Mouse (Mus musculus) Patski (cell line): ENCODE results near the gene Rab8b. TPM values are rescaled to one million over a fixed set of nuclear protein-coding genes. Genes with fewer than 3 reads are reported as not detected.
"Not testable (repeated sequence)": the region's sequence is repeated elsewhere in the genome, so short reads cannot be mapped to it uniquely, and the experiment has no call there.

Experiments used
- ATAC-seq: fragments of 100-300 bp; one replicate; pipeline ENCODE4 v1.8.0; 2021
- CTCF ChIA-PET: fragments of 350-600 bp; sonication (Branson Sonifier 250); formaldehyde crosslinking; loops from one replicate; lab custom pipeline; 2022; ENCODE audit warnings: inconsistent platforms; lab: Charles Lee
- POLR2A ChIA-PET: fragments of 350-600 bp; sonication (Branson Sonifier 250); formaldehyde crosslinking; loops from one replicate; lab custom pipeline; 2022; ENCODE audit warnings: antibody characterized with exemption, inconsistent platforms; lab: Charles Lee
- DNase-seq: peaks from one replicate; pipeline ENCODE4 v3.0.0-alpha.2; 2011; ENCODE audit warnings: low read depth, low spot score
- H3K27me3 ChIP-seq: fragments of 371-371 bp; one replicate; pipeline ENCODE4 v1.5.1; 2021
- CTCF ChIP-seq: fragments of 100-300 bp; IDR thresholded peaks from one replicate; pipeline ENCODE4 v1.5.1; 2021
- in situ Hi-C: fragments of 300-500 bp; cut with MboI; formaldehyde crosslinking; loops from 3 replicates; pipeline ENCODE4 v1.11.1; 2018; ENCODE audit warnings: low pct_unique_long_range_greater_than_20kb, mixed read lengths
- polyA plus RNA-seq: library from polyadenylated mRNA; unstranded; gene quantifications from one replicate; pipeline ENCODE4 v1.2.3, GENCODE M21; 2021

Gene Rab8b
- polyA plus RNA-seq, 1 experiment from 2014 or later: 21.8 TPM

DNA sequence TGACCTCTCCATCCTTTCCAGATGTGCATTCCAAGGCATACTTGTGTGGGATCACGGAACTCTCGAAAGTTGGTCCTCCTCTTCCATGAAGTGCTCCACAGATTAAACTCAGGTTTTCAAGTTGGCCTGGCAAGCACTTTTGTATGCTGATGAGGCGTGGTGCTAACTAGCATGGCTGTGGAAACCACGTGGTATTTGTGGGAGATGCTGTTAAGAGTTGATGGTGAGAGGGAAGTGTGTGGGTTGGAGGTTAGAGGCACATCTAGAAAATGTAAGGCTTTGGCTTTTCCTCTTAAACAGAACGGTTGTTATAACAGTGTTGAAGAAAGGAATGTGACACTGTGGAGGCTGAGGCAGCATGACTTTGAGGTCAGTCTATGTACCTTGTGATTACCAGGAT is 98.5 kb downstream of the Rab8b start:
- in situ Hi-C loops: no loop called here
- ATAC-seq (no peak), DNase-seq (no peak)
- no peak for TF ChIP-seq CTCF
- H3K27me3 ChIP-seq: no peaks in the 10 kb centered on the region
- POLR2A ChIA-PET: interaction anchor here (0.6 kb wide), 1 partner anchor 12 kb away, joined by 3 read pairs; no protein-coding TSS in a partner anchor
- CTCF ChIA-PET: no interaction called here

DNA sequence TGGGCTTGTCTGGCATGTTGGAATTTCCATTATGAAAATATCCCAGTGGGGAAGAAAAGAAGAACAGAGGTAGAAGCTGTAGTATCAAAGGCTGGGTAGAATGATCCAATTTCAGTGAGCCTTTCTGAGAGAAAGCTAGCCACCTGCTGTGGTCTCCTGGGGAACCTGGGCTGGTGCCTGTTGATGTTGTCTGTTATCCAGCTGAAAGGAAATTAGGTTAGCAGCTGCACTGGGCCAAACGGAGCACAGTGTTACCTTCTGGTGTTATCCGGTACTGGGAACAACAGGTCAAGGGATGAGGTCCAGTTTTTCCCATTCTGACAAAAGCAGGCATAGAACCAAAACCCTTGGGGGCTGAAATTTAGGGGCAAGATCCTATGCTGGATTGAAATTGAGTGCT is 106.1 kb downstream of the Rab8b start:
- no peaks in the 10 kb centered on the region for H3K27me3 ChIP-seq
- DNase-seq: no peak
- ATAC-seq: no peak
- POLR2A ChIA-PET: no interaction called here
- CTCF ChIA-PET: interaction anchor here (1.0 kb wide), 1 partner anchor 13 kb away, joined by 3 read pairs; no protein-coding TSS in a partner anchor
- in situ Hi-C loops: no loop called here
- no peak for TF ChIP-seq CTCF

DNA sequence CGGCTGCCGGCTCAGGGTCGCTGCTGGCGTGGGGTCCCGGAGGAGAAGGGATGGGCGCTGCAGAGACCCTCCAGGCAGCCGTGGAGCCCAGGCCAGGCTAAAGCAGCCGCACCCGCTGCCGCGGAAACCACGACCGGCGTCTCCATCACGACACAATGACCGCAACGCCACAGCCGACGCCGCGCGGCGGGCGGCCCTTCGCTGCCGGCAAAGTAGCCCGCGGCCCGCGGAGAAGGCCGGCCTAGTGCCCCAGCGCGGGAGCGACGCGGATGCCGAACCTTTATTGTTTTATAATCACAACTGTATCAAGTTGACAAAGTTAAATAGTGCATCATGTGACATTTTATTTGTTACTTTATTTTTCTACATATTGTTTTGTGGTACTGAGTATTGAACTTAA is 113.5 kb downstream of the Rab8b start:
- H3K27me3 ChIP-seq, POLR2A ChIA-PET, DNase-seq, in situ Hi-C loops, ATAC-seq: not testable (repeated sequence)
- CTCF ChIA-PET: interaction anchor here (1.8 kb wide), 1 partner anchor 10 kb away, joined by 5 read pairs; the partner anchor contains the start of genes Aph1b and Gm10647

DNA sequence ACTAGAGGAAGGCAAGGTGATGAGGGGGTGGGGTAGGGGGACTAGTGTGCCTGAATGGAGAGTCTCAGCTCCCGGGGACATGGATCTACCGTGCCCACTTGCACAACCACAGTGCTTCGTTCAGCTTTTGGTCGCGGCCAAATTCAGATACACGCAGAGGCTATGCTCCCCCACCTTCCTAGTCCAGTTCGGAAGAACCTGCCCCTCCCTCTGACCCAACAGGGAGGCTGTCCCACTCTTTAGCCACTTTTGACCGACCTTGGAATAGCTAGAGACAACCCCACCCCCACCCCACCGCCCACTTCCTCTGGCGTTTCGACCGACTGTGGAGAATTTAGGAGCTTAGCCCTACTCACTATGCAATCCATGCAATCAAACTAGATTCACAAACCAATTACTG is 117.5 kb downstream of the Rab8b start:
- no peak for DNase-seq
- H3K27me3 ChIP-seq: no peaks in the 10 kb centered on the region
- no peak for ATAC-seq
- no peak for TF ChIP-seq CTCF
- CTCF ChIA-PET: no interaction called here
- in situ Hi-C loops: no loop called here
- POLR2A ChIA-PET: no interaction called here

DNA sequence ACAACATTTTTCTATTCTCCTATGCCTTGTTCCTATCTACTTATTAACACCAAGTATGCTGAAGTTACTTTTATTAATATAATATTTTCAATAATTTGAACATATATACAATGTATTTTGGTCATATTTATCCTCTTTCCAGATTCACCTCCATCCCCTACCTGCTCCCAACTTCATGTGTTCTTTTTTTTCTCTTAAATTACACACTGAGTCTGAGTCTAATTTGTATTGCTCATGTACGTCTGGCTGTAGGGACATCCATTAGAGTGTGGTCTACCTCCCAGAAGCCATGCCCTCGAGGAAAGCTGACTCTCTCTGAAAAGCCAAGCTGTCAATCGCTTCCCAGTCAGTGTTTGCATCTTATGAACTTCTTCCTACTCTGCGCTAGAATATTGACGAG is 122.7 kb downstream of the Rab8b start, which contains the start of gene Gm10647:
TSS of gene Gm10647 (plus strand) at position 301 of the 400 bp plus-strand sequence.
- no peak for TF ChIP-seq CTCF
- in situ Hi-C loops: loop anchor here (5.0 to 25.0 kb wide), 2 partner anchors 36 to 659 kb away; partner anchors contain the start of genes Aph1c, Ciao2a and Snx1
- DNase-seq (no peak), ATAC-seq (no peak)
- no peaks in the 10 kb centered on the region for H3K27me3 ChIP-seq
- ChIA-PET CTCF (interaction anchor here (2.1 kb wide), 1 partner anchor 10 kb away, joined by 5 read pairs; no protein-coding TSS in a partner anchor), POLR2A (no interaction called here)

DNA sequence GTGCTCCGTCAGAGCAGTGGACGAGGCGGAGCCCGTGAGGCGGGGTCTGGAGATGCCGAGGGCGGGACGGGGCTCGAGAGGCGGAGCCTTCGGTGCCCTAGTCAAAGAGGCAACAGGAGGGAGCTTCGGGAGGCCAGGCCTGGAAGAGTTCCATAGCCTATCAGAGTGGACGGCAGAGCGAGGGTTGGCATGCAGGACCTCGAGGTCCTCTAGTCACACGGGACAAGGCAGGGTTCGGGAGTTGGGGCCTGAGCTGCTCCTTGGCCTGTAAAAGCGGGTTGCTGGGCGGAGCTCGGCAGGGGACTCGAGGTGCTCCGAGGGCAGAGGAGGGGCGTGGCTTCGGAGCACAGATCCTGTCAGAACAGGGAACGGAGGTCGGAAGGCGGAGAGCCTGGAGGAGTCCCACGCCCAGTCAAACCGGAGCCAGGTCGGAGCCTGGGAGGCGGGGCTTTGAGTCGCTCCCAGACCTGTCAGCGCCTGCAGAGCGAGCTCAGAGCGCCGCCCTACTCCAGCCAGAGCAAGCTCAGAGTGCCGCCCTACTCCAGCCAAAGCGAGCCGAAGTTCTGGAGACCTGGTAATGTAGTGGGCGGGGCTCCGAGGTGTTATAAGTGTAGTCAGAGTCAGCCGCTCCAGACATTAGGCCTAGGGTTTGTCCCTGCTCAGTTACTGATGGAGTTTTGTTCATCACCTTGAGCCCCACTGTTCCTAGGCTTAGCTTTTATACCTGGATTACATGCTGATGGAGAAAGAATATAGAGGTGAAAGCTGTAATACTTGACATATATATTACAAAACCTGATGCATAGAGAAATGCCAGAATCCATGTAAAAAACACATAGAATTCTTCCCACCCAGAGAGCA is 123.8 kb downstream of the Rab8b start, which contains the start of gene Aph1b:
TSS of gene Aph1b (minus strand) at position 27 of the 861 bp plus-strand sequence.
- CTCF ChIA-PET: interaction anchor here (0.8 to 3.2 kb wide), 3 partner anchors 11 to 150 kb away, joined by 4 to 11 read pairs (median 5); no protein-coding TSS in a partner anchor
- TF ChIP-seq CTCF: no peak

DNA sequence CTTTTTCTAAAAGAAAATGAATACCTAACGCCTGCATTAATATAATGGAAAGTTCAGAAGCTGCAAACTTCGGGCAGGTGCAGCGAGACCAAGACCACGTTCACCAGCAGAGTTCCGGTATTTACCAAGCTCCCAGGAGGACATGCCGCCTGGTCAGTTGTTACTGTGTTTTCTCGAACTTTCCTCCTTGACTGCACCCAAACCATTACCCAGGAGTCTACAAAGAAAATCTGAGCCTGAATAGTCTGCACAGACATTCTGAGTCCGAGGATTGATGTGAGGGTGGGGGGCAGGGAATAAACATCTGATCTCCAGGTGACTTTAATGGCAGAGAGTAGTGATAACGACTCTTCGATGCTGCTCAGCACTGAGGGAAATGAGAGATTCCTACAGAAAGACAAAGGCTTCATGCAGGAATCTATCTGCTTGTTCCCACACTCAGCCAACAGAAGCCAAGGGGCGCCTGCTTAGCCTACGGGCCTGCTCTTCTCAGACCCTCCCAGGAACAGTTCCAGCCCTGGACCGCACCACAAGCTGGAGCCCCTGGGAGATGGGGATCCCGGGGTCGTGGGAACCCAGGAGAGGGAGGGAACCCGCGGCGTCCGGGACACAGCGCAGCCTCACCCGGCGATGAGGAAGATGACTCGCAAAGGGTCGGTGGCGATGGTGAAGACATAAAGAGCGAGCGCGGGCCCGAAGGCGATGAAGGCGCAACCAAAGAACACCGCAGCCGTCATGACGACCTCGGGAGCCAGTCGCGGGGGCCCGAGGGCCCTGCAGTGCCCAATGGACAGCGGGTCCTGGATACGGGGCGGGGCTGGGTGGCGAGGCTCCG is 124.6 kb downstream of the Rab8b start:
- no peak for DNase-seq
- in situ Hi-C loops: loop anchor here (5.0 to 25.0 kb wide), 2 partner anchors 37 to 658 kb away; partner anchors contain the start of genes Aph1c, Ciao2a and Snx1
- ATAC-seq: no peak
- no peaks in the 10 kb centered on the region for H3K27me3 ChIP-seq
- no peak for TF ChIP-seq CTCF
- CTCF ChIA-PET: interaction anchor here (2.1 to 3.2 kb wide), 2 partner anchors 12 to 149 kb away, joined by 5 to 11 read pairs; no protein-coding TSS in a partner anchor
- POLR2A ChIA-PET: no interaction called here

More for the DNA sequence above, 123.8 kb downstream of the Rab8b start, which contains the start of gene Aph1b:
- POLR2A ChIA-PET: no interaction called here
- in situ Hi-C loops: loop anchor here (5.0 to 25.0 kb wide), 2 partner anchors 37 to 658 kb away; partner anchors contain the start of genes Aph1c, Ciao2a and Snx1
- peak; percentile 89 for DNase-seq
- peak; percentile 94 for ATAC-seq
- H3K27me3 ChIP-seq: no peaks in the 10 kb centered on the region

Other genes starting within 250 kb of the Rab8b start
- gene Car12, start 206.0 kb downstream of the Rab8b start, polyA plus RNA-seq: 27.9 TPM
- gene Aph1b, start 124.2 kb downstream of the Rab8b start, polyA plus RNA-seq: 10.3 TPM
- gene Gm10647, start 122.6 kb downstream of the Rab8b start, polyA plus RNA-seq: 0.08 TPM
- 7.8 TPM for gene Aph1c, start 85.0 kb downstream of the Rab8b start, polyA plus RNA-seq
- gene Rps27l, start 26.4 kb upstream of the Rab8b start, polyA plus RNA-seq: 377 TPM
- 55.2 TPM for gene Lactb, start 55.8 kb upstream of the Rab8b start, polyA plus RNA-seq
- 2,726 TPM for gene Tpm1, start 129.7 kb upstream of the Rab8b start, polyA plus RNA-seq